Mouse (Mus musculus): ENCODE results near the gene Paqr5.

DNA sequence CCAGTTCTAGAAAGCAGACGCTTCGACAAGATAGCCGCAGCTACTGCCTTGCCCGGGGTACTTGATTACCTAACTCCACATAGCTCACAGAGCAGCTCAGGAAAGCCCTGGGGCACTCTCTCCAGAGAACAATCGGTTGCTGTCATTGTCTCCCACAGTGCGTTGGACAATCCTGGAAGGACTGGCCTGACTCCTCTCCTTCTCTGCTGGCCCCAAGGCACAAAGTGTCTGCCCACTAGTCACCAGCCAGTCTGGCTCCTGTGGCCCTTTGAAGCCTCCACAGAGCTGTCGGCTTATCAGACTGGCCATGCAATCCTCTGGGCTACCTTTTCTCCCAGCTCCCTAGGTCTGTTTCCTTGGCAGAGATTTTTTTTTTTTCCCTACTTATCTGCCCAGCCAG lies 74.4 kb downstream of the Paqr5 start:
- no peak for TF ChIP-seq CTCF (IDR thresholded peaks at IDR 0.05; ENCODE audit: insufficient read depth, low read depth, low read length)
- TF ChIP-seq POLR2A (IDR thresholded peaks at IDR 0.05; ENCODE audit: insufficient read depth, low read depth, low read length) = no peak

All from olfactory bulb, adult 2 months (tissue).